Mouse (Mus musculus): ENCODE measurements around the gene Olfr406.

Gene Olfr406

DNA sequence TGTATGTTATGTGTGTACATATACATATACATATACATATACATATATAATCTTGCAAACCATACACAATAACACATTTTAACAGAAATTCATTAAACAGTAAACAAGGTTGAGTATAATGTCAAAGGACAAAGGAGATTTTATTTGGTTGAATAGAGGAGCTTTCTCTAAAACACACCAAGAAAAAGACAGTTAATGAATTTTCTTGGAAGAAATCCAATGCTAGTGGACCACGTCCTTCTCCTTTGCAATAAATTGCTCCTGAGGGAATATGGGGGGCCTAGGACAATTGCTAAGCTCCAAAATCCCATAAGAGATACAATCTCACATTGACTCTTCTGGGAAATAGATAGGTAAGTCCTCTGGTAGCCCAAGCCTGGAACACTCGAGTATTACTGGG is at the start of gene Olfr406:
Olfr406 (plus strand) TSS at position 301 of the 400 bp plus-strand sequence.
- DNase-seq (ENCODE audit: low spot score in 2 of 2) = no peak

GRCm38 (mm10) chr11:74211279-74211678 is 48.3 kb upstream of the Olfr406 start, which contains the start of gene Olfr43:
TSS of gene Olfr43 (minus strand) at chr11:74211379.
- no peak for DNase-seq (ENCODE audit: low spot score in 2 of 2)

DNA sequence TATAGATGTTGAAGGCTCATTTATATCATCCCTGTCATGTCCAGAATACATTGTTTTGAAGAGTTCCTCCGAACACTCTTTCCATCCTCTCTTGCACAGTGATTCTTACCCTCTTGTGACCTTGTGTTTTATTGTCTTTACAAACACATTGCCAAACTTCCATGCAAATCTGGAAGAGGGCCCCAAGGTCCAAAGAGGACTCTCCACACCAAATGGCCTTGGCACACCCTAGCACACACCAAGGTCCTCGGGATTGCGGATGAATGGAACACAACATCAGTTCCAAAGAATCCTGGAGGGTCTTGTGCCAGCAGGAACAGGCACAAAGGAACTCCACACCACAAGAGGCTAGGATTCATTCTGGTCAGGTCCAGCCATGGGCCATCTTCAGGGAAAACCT is 18.4 kb upstream of the Olfr406 start:
- no peak for DNase-seq (ENCODE audit: low spot score in 2 of 2)

GRCm38 (mm10) chr11:74283436-74283835 is 23.8 kb downstream of the Olfr406 start, which contains the start of gene Olfr59:
TSS of gene Olfr59 (plus strand) at chr11:74283736.
- no peak for DNase-seq (ENCODE audit: low spot score in 2 of 2)

DNA sequence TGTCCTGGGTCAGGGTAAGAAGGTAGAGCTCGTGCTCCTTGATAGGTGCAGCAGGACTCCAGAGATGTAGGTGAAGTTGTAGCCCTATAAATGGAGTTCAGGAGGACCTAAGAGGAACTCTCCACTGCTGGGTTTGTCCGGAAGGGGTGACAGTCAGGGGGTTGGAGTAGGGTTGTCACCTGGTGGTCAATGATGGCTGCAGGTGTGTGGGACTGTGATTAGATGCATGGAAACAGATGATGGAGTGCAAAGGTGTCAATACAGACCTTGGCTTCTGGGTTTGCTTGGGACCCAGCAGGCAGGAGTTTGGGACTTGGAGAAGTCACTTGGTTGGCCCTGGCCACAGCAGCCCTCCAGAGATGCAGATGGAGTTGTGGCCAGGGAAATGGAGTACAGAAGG is 27.6 kb downstream of the Olfr406 start:
- no peak for DNase-seq (ENCODE audit: low spot score in 2 of 2)
